Mouse (Mus musculus) Patski (cell line): ENCODE measurements around the gene Rpl36. TPM values are rescaled to one million over a fixed set of nuclear protein-coding genes. Genes with fewer than 3 reads are reported as not detected.
"Not testable (repeated sequence)": the region's sequence is repeated elsewhere in the genome, so short reads cannot be mapped to it uniquely, and the experiment has no call there.

Source experiments
- ATAC-seq: fragments of 100-300 bp; one replicate; pipeline ENCODE4 v1.8.0; 2021
- CTCF ChIA-PET: fragments of 350-600 bp; sonication (Branson Sonifier 250); formaldehyde crosslinking; loops from one replicate; lab custom pipeline; 2022; ENCODE audit warnings: inconsistent platforms; lab: Charles Lee
- POLR2A ChIA-PET: fragments of 350-600 bp; sonication (Branson Sonifier 250); formaldehyde crosslinking; loops from one replicate; lab custom pipeline; 2022; ENCODE audit warnings: antibody characterized with exemption, inconsistent platforms; lab: Charles Lee
- DNase-seq: peaks from one replicate; pipeline ENCODE4 v3.0.0-alpha.2; 2011; ENCODE audit warnings: low read depth, low spot score
- H3K27me3 ChIP-seq: fragments of 371-371 bp; one replicate; pipeline ENCODE4 v1.5.1; 2021
- CTCF ChIP-seq: fragments of 100-300 bp; IDR thresholded peaks from one replicate; pipeline ENCODE4 v1.5.1; 2021
- in situ Hi-C: fragments of 300-500 bp; cut with MboI; formaldehyde crosslinking; loops from 3 replicates; pipeline ENCODE4 v1.11.1; 2018; ENCODE audit warnings: low pct_unique_long_range_greater_than_20kb, mixed read lengths
- polyA plus RNA-seq: library from polyadenylated mRNA; unstranded; gene quantifications from one replicate; pipeline ENCODE4 v1.2.3, GENCODE M21; 2021

The Rpl36 gene
- polyA plus RNA-seq, 1 experiment from 2014 or later = 1,365 TPM

GRCm38 (mm10) chr17:56607521-56608062 lies 5.6 kb upstream of the Rpl36 start:
- TF ChIP-seq CTCF = no peak
- ChIA-PET POLR2A (interaction anchor here (0.5 to 1.3 kb wide), 4 partner anchors 8 to 64 kb away, joined by 3 to 5 read pairs (median 4); partner anchors contain the start of gene Catsperd), CTCF (interaction anchor here (0.7 to 1.4 kb wide), 2 partner anchors 11 to 21 kb away, joined by 3 read pairs; no protein-coding TSS in a partner anchor)
- ATAC-seq (no peak), DNase-seq (no peak)
- in situ Hi-C loops = no loop called here
- no peaks in the 10 kb centered on the region for H3K27me3 ChIP-seq

- CTCF ChIA-PET = interaction anchor here (1.4 kb wide), 2 partner anchors 12 to 16 kb away, joined by 3 read pairs; no protein-coding TSS in a partner anchor
- in situ Hi-C loops = no loop called here
- DNase-seq = no peak
Measured at GRCm38 (mm10) chr17:56608699-56609098, 4.5 kb upstream of the Rpl36 start.

GRCm38 (mm10) chr17:56609452-56610171 lies 3.6 kb upstream of the Rpl36 start, which contains the start of gene 2410015M20Rik:
2410015M20Rik (minus strand) TSS chr17:56609771.
- CTCF ChIA-PET = interaction anchor here (1.4 kb wide), 2 partner anchors 17 to 59 kb away, joined by 3 to 4 read pairs; no protein-coding TSS in a partner anchor
- no peaks in the 10 kb centered on the region for H3K27me3 ChIP-seq
- ATAC-seq = peak; percentile 72
- POLR2A ChIA-PET = no interaction called here
- TF ChIP-seq CTCF = no peak
- in situ Hi-C loops = no loop called here
- DNase-seq = peak; percentile 85

More at GRCm38 (mm10) chr17:56608699-56609098, 4.5 kb upstream of the Rpl36 start:
- POLR2A ChIA-PET = interaction anchor here (0.9 to 1.1 kb wide), 2 partner anchors 9 to 19 kb away, joined by 3 to 4 read pairs; partner anchors contain the start of gene Catsperd
- ATAC-seq = no peak
- no peaks in the 10 kb centered on the region for H3K27me3 ChIP-seq
- no peak for TF ChIP-seq CTCF

- DNase-seq (no peak), ATAC-seq (no peak)
- no peak for TF ChIP-seq CTCF
- no peaks in the 10 kb centered on the region for H3K27me3 ChIP-seq
- in situ Hi-C loops = no loop called here
- ChIA-PET POLR2A (no interaction called here), CTCF (no interaction called here)
Measured at GRCm38 (mm10) chr17:56611323-56611722, 1.9 kb upstream of the Rpl36 start.

GRCm38 (mm10) chr17:56611861-56612564 lies 1.2 kb upstream of the Rpl36 start:
- in situ Hi-C loops = no loop called here

GRCm38 (mm10) chr17:56612565-56612939 lies 664 bp upstream of the Rpl36 start:
- ATAC-seq, DNase-seq, POLR2A ChIA-PET, in situ Hi-C loops, H3K27me3 ChIP-seq: not testable (repeated sequence)
- CTCF ChIA-PET = interaction anchor here (1.1 kb wide), 1 partner anchor 13 kb away, joined by 3 read pairs; no protein-coding TSS in a partner anchor

More at GRCm38 (mm10) chr17:56611861-56612564, 1.2 kb upstream of the Rpl36 start:
- ChIA-PET POLR2A (no interaction called here), CTCF (interaction anchor here (1.1 kb wide), 1 partner anchor 13 kb away, joined by 3 read pairs; no protein-coding TSS in a partner anchor)
- TF ChIP-seq CTCF = no peak
- no peak for ATAC-seq
- no peaks in the 10 kb centered on the region for H3K27me3 ChIP-seq
- DNase-seq = no peak

- DNase-seq, H3K27me3 ChIP-seq, ATAC-seq, CTCF ChIA-PET, in situ Hi-C loops: not testable (repeated sequence)
- POLR2A ChIA-PET = interaction anchor here (0.7 to 1.3 kb wide), 2 partner anchors 10 to 29 kb away, joined by 3 to 5 read pairs; partner anchors contain the start of genes Safb and Safb2
Measured at GRCm38 (mm10) chr17:56613893-56614292, 677 bp downstream of the Rpl36 start.

GRCm38 (mm10) chr17:56614391-56615135 lies 1.3 kb downstream of the Rpl36 start:
- ATAC-seq (no peak), DNase-seq (no peak)
- POLR2A ChIA-PET = interaction anchor here (0.7 to 1.3 kb wide), 2 partner anchors 10 to 30 kb away, joined by 3 to 5 read pairs; partner anchors contain the start of genes Safb and Safb2
- H3K27me3 ChIP-seq = no peaks in the 10 kb centered on the region
- CTCF ChIA-PET = interaction anchor here (1.5 kb wide), 1 partner anchor 10 kb away, joined by 3 read pairs; no protein-coding TSS in a partner anchor
- no peak for TF ChIP-seq CTCF
- in situ Hi-C loops = no loop called here

GRCm38 (mm10) chr17:56615136-56615784 lies 2.0 kb downstream of the Rpl36 start:
- in situ Hi-C loops = no loop called here
- CTCF ChIA-PET = interaction anchor here (1.5 kb wide), 1 partner anchor 9 kb away, joined by 3 read pairs; no protein-coding TSS in a partner anchor

More at GRCm38 (mm10) chr17:56615136-56615784, 2.0 kb downstream of the Rpl36 start:
- POLR2A ChIA-PET = no interaction called here
- no peak for ATAC-seq
- no peak for DNase-seq
- no peak for TF ChIP-seq CTCF
- no peaks in the 10 kb centered on the region for H3K27me3 ChIP-seq
